Mouse (Mus musculus) right cerebral cortex, postnatal 10 days (tissue): ENCODE data around the gene Acta2.
"Not testable (repeated sequence)": the region's sequence is repeated elsewhere in the genome, so short reads cannot be mapped to it uniquely, and the experiment has no call there.

Source experiments
- DNase-seq, 2 experiments: peaks; one replicate each; pipeline ENCODE4 v3.0.0; 2021; ENCODE audit warnings: low spot score in 2 of 2

Gene Acta2

GRCm38 (mm10) chr19:34220732-34221380, 34.5 kb downstream of the Acta2 start:
- DNase-seq, result no peak

GRCm38 (mm10) chr19:34219260-34219968, 36.0 kb downstream of the Acta2 start:
- DNase-seq, result no peak

DNA sequence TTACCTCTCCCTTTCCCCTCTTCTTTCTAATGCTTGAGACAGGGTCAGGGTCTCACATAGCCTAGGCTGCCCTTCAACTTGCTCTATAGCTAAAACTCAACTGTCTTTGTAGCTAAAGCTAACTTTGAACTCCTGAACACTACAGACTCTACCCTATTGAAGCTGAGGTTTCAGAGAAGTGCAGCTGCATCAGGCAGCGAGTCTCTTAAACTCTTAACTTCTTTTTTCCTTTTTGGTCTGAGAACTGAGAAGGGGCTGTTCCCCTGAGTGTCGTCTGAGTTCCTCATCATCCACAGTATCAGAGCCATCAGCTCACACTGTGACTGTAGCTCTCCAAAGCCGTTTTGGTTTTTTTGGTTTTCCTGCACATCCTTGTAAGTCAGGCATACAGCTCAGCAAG, 37.6 kb downstream of the Acta2 start:
- no peak for DNase-seq

DNA sequence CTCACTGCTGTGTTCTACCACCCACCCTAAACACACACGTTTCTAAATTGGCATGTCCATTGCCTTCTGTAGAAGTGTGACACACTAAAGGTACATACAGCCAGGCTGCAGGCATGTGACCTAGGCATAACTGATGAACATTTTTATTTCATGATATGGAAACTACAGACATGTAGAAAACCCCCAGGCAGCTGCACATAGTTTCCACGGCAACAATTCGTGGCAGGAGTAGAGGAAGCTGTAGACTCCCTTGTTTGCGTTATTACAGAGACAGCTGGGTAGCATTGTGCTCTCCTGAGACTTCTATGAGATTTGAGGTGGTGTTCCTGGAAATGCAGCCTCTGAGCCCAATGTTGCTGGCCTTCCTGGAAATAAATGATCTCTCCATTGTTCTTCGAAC, 38.4 kb downstream of the Acta2 start:
- DNase-seq, result no peak

DNA sequence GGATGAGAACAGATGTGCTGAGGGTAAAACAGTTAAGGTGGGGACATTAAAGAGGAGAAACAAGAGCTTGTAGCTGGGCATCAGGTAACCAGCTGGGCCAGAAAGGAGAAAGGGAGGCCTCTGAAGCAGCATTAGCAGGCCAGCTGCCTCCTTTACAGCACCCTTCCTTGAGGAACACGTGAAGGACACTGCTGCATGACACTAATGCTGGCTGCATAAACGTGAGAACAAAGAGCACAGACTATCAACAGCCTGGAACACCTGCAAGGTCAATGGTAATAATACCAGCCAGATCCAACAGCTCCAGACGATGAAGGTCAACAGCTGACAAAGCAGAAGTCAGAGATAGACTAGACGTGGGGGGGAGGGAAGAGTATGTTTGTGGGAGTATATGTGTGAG, 41.3 kb downstream of the Acta2 start:
- DNase-seq, result no peak

GRCm38 (mm10) chr19:34213251-34213645, 42.1 kb downstream of the Acta2 start:
- DNase-seq, result no peak

DNA sequence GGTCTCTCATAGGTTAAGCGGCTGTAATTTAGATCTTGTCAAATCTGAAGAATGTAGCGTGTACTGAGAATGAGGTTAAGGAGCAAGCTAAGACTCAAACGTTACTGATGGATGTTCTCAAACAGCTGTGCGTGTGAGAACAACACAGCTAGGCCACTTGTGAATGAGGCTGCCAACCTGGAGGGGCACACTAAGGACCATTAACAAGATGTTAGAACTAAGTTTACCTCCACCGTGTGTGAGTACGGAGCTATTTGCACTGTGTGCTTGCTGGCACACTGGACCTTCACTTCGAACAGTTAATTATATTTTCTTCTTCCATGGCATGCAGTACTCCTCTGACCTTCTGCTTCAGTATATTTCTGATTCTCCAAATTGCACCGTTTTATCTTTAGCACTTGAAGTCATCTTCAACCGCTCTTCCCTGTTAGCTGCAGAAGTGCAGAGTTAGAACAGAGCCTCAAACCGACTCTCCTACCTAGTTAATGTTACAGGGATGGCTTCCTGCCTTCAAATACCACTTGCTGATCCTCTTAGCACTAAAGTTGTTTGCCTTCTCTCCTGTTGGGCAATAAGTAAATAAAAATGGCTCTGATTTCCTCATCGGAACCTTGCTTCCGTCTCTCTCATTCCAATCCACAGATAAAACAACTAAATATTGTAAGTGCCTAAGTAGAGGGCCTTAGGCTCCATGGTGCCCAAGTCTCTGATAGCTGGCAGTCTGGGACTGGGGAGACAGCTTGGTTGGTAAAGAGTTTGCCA, 42.7 kb downstream of the Acta2 start:
- no peak for DNase-seq

- DNase-seq, result no peak
Measured at GRCm38 (mm10) chr19:34210841-34211240, 44.5 kb downstream of the Acta2 start.

DNA sequence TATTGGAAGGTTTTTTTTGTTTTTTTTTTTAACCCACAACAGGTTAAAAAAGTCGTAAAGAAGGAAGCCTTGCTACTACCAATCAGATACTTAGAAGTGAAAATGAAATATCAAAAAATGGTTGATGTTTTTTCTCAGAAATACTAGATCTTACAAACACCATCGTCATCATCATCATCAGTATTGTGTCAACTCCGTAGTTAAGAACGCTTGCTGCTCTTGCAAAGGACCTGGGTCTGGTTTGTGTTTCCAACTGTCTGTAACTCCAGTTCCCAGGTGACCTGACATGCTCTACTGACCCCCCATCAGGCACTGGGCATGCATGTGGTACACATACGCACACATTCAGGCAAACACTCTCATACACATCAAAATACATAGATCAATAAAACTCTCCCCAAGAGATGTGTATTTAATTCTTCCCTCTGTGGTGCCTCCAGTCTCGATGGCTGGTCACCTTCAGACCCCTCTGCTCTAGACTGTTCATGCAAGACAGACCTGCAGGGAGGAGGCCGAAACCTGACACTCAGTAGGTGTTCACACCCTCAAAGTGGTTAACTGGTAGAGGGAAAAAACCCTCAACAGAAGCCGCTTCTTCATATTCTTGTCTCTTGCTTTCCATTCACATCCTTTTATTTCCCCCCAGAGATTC, 45.3 kb downstream of the Acta2 start:
- no peak for DNase-seq

- no peak for DNase-seq
Measured at GRCm38 (mm10) chr19:34209031-34209430, 46.4 kb downstream of the Acta2 start.

GRCm38 (mm10) chr19:34206760-34207440, 48.5 kb downstream of the Acta2 start:
- no peak for DNase-seq

- not testable (repeated sequence) for DNase-seq
Measured at GRCm38 (mm10) chr19:34206128-34206527, 49.3 kb downstream of the Acta2 start.

GRCm38 (mm10) chr19:34202668-34203067, 52.7 kb downstream of the Acta2 start:
- no peak for DNase-seq

GRCm38 (mm10) chr19:34199488-34199887, 55.9 kb downstream of the Acta2 start:
- DNase-seq, result no peak

- no peak for DNase-seq
Measured at GRCm38 (mm10) chr19:34198901-34199300, 56.5 kb downstream of the Acta2 start.

DNA sequence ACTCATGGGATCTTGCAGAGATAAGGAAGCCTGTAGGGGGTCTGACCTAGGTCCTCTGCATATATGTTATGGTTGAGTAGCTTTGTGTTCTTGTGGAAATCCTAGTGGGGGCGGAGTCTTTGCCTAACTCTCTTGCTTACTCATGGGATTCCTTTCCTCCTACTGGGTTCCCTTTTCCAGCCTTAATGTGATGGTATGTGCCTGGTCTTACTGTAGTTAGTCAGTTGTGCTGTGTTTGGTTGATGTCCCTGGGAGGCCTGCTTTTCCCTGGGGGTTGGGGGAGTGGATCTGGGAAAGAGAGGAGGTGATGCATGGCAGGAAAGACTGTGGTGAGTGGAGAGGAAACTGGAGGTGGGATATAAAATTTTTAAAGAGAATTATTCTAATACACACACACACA, 57.3 kb downstream of the Acta2 start:
- DNase-seq, result no peak

DNA sequence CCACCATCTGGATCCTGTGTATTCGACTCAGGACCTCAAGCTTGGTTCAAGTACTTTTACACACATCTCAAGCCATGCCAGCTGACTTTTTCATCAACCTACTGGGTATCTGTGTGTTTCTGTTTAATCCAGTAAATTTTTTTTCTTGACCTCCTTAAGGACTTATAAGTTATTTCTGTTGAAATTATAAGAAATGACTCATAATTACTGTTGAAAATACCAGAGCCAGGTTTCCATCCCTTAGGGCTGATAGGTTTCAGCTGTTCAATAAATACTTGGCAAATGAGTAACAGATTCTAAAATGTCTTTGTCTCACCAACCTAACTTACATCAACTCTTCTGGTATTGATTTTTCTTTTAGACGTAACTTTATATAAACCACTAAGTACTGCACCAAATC, 60.4 kb downstream of the Acta2 start:
- no peak for DNase-seq

DNA sequence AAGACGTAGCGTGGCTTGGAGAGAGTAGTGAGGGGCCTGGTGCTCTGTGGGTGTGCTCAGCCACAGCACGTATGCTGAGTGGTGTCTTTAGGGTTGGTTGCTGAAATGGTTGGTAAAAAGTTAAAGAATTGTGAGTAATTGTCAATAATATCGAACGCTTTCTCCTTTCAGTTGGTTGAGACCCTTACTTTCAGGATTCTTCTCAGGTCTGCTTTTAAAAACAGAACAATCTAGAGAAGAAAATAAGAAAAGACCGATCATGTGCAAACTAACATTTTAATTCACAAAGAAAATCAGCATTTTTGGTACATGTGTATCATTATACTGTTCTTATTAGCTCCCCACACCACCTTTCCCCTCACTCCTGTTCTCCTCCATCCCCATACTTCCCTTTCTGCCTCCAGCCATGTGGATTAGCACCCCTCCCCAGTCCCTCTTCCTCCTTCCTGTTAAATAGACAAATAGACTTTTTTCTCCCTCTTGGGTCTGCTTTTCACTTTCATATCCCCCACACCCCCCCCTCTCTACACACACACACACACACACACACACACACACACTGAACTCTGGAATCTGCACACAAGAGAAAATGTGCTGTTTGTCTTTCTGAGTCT, 61.2 kb downstream of the Acta2 start:
- DNase-seq, result no peak

DNA sequence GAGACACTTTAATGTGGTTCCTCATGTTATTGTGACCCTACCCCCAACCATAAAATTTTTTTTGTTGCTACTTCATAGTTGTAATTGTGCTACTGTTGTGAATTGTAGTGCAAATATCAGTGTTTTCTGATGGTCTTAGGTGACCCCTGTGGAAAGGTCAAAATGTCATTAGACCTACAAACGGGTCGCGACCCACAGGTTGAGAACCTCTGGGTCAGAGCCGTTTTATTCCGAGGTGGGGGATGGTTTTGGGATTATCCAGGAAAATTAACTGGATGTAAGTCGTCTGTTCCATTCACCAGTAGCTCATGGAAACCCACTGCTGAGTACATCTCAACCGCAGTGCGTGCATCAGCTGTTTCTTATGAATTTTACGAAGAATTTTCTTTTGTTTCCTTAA, 61.7 kb downstream of the Acta2 start:
- DNase-seq, result no peak

DNA sequence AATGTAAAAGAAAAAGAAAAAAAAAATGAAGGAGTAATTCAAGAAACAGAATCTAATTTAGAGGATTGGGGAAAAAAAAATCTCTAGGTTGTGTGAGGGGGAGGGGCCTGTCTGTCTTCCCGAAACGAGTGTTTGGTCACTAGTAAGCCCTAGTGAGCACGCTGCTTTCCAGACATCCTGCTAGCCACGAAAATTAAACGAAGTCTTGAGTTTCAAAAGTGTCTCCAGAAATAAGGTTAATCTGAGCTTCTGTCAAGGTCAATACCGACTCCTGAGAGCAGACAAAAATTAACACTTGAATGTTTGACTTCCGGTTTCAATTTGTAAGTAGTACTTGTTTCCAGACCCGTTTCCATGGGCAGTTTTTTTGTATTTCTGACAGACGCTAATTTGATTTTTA, 62.2 kb downstream of the Acta2 start:
- peak; percentile 38 to 47 for DNase-seq
